Mouse (Mus musculus): ENCODE data around the gene Ftcd.

DNA sequence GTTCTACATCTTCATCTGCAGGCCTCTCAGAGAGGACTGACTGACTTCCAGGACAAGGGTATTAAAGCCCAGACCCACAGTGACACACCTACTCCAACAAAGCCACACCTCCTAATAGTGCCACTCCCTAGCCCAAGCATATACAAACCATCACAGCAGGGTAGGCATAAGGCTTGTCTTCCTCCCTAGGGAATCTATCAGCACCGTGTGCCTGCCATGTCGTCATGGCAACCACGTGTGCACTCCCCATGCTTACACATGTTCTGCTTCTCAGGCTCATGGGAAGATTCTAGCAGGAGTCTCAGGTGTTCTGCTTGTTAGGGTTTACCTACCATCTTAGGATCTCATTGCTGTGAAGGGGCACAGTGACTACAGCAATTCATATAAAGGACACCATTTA, 23.9 kb upstream of the Ftcd start:
- TF ChIP-seq POLR2A (IDR thresholded peaks at IDR 0.05; ENCODE audit: insufficient read length, low read depth) (no peak), CEBPB (IDR thresholded peaks at IDR 0.05; ENCODE audit: insufficient read depth, poor library complexity, severe bottlenecking) (no peak), USF1 (IDR thresholded peaks at IDR 0.05; ENCODE audit: low read depth) (no peak), MYOD1 (IDR thresholded peaks at IDR 0.05; ENCODE audit: control insufficient read depth in 1 of 3, insufficient read length in 2 of 3, low read depth in 2 of 3) (no peak), POLR2AphosphoS2 (IDR thresholded peaks at IDR 0.05; ENCODE audit: insufficient read length, low read depth) (no peak), MAX (IDR thresholded peaks at IDR 0.05; ENCODE audit: low read depth) (no peak), TCF3 (IDR thresholded peaks at IDR 0.05; ENCODE audit: insufficient read length, low read depth) (no peak), TCF12 (IDR thresholded peaks at IDR 0.05; ENCODE audit: insufficient read depth, poor library complexity, severe bottlenecking) (no peak), E2F4 (IDR thresholded peaks at IDR 0.05; ENCODE audit: insufficient read depth) (no peak), MYOG (IDR thresholded peaks at IDR 0.05; ENCODE audit: control insufficient read depth in 1 of 3, insufficient read depth in 1 of 3, insufficient read length in 2 of 3, low read depth in 2 of 3) (no peak), REST (IDR thresholded peaks at IDR 0.05; ENCODE audit: insufficient read depth, insufficient read length) (no peak)
